Mouse (Mus musculus): ENCODE results near the gene Bcas3.

The Bcas3 gene

GRCm38 (mm10) chr11:85850233-85850632, 497.3 kb downstream of the Bcas3 start, which contains the start of gene Gm11444:
TSS of gene Gm11444 (minus strand) at chr11:85850333.
- no peak for DNase-seq

- DNase-seq: no peak
Observed at GRCm38 (mm10) chr11:85850758-85851157, 497.8 kb downstream of the Bcas3 start.

GRCm38 (mm10) chr11:85857997-85858698, 505.2 kb downstream of the Bcas3 start:
- no peak for DNase-seq

- DNase-seq: no peak
Observed at GRCm38 (mm10) chr11:85864363-85864762, 511.4 kb downstream of the Bcas3 start.

Data from lung, postnatal 36 days (tissue).